Mouse (Mus musculus) liver, embryonic 14.5 days (tissue): Measurements from ENCODE around the gene Sept5. TPM values are rescaled to one million over a fixed set of nuclear protein-coding genes. Genes with fewer than 3 reads are reported as not detected.

Source experiments
- ATAC-seq: fragments of 200-750 bp; cut with Nextera tagmentation; 2 replicates; pipeline ENCODE4 v1.8.0; 2017; ENCODE audit warnings: moderate number of reproducible peaks, mild to moderate bottlenecking, moderate library complexity; ENCODE audit not compliant: insufficient read depth
- DNase-seq, 3 experiments: peaks; one replicate each; pipeline ENCODE4 v3.0.0-alpha.2; 2012 to 2013; ENCODE audit warnings: low read depth in 3 of 3, low spot score in 3 of 3
- H3K27ac ChIP-seq: fragments of 300-500 bp; sonication (generic); 2 replicates; pipeline ENCODE4 v1.5.1; 2014; ENCODE audit warnings: moderate library complexity, mild to moderate bottlenecking, control low read depth, inconsistent platforms
- H3K27me3 ChIP-seq: fragments of 300-500 bp; sonication (generic); 2 replicates; pipeline ENCODE4 v1.6.1; 2014; ENCODE audit warnings: mild to moderate bottlenecking, low read length, moderate library complexity; ENCODE audit not compliant: control insufficient read depth, insufficient read depth
- H3K36me3 ChIP-seq: fragments of 300-500 bp; sonication (generic); replicated peaks from 2 replicates; pipeline ENCODE4 v1.6.1; 2014; ENCODE audit warnings: low read depth; ENCODE audit not compliant: control insufficient read depth, insufficient read depth
- H3K4me1 ChIP-seq, 2 experiments: fragments of 200-500 bp in 1 of 2; fragments of 300-500 bp in 1 of 2; sonication (generic) in 1 of 2; replicated peaks; 2 replicates each; pipeline ENCODE4 v1.6.1; 2012 to 2014; ENCODE audit warnings: antibody characterized with exemption in 1 of 2, inconsistent platforms in 1 of 2, low read length in 1 of 2; ENCODE audit not compliant: control insufficient read depth in 2 of 2, insufficient read depth in 2 of 2
- H3K4me2 ChIP-seq: fragments of 300-500 bp; sonication (generic); 2 replicates; pipeline ENCODE4 v1.6.1; 2014; ENCODE audit warnings: low read depth, mild to moderate bottlenecking, control low read depth, moderate library complexity
- H3K4me3 ChIP-seq, 2 experiments: fragments of 200-500 bp in 1 of 2; fragments of 300-500 bp in 1 of 2; sonication (generic) in 1 of 2; 2 replicates each; pipeline ENCODE4 v1.5.1; 2012 to 2014; ENCODE audit warnings: low read depth in 2 of 2, low read length in 2 of 2, mild to moderate bottlenecking in 2 of 2, control low read depth in 1 of 2, inconsistent platforms in 1 of 2, moderate library complexity in 1 of 2; ENCODE audit not compliant: insufficient read depth in 1 of 2
- H3K9ac ChIP-seq: fragments of 300-500 bp; sonication (generic); replicated peaks from 2 replicates; pipeline ENCODE4 v1.6.1; 2014; ENCODE audit warnings: mild to moderate bottlenecking, control low read depth, moderate library complexity
- H3K9me3 ChIP-seq: fragments of 300-500 bp; sonication (generic); 2 replicates; pipeline ENCODE4 v1.6.1; 2016; ENCODE audit warnings: low read length, mixed read lengths; ENCODE audit not compliant: control insufficient read depth
- CTCF ChIP-seq: IDR thresholded peaks from 2 replicates; pipeline ENCODE4 v1.5.1; 2016; ENCODE audit warnings: antibody characterized with exemption, low read depth, control low read depth
- EP300 ChIP-seq: IDR thresholded peaks from 2 replicates; pipeline ENCODE4 v1.6.1; 2016; ENCODE audit warnings: antibody characterized with exemption, low read depth
- WGBS: fragments of 180-500 bp; shearing (Covaris S2); extraction: QIAGEN DNeasy Blood & Tissue Kit; methylation state at CpG from one replicate; pipeline ENCODE4 v1.1.7; 2014; ENCODE audit not compliant: insufficient replicate concordance; 5-methylcytosine and 5-hydroxymethylcytosine counted together
- polyA plus RNA-seq, 2 experiments: library from polyadenylated mRNA; depleted of rRNA in 1 of 2; stranded (reverse) in 1 of 2; unstranded in 1 of 2; fragments of >200 nt; fragmentation: Nextera tagmentation in 1 of 2; extraction: Ambion mirVana in 1 of 2; gene quantifications; 2 replicates each; pipeline versions ENCODE4 v1.2.1 to v1.2.3; 2012 to 2014

Gene Sept5
- 2.0 and 2.2 TPM in 2 replicates for polyA plus RNA-seq (2012; rRNA removed)
- polyA plus RNA-seq (2014; fragmentation: Nextera tagmentation; extraction: Ambion mirVana) = 1.6 and 1.9 TPM in 2 replicates

DNA sequence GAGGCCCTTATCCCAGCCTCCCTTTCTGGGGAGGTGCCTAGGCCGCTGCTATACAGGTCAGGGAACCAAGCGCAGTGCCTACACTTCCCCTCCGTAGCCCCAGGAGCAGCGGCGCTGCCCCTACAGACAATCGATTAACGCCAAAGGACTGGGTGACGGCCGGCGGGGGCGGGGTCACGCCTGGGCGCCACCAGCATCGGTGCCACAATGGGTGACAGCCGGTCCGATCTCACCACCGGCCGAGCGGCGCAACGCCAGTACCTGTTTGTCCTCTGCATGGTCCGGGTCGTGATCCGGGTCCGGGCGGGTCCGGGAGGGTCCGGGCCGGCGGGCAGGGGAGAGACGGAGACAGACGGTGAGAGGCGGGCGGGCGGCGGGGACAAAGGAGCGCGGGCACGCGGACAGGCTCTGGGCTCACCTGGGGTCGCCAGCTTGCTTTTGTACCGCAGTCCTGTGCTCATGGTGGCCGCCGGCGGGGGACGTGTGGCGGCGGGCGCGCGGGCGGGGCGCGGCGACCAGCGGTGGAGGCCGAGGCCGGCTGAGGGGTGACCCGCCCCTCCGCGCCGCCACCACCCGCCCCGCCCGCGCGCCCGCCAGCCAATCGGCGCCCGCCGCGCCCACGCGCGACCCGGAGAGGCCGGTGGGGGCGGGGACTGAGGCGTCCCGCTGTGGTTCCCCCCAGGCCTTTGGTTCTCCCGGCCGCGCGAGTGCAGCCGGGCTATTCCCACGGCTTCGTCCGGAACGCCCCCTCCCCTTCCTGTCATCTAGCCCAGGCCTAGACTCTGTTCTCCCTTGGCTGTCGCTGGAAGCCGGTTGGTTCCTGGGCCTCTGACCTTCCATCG lies at the start of gene Sept5:
Gene Sept5, minus strand, starts transcription at position 565 of the 842 bp plus-strand sequence.
- Histone ChIP-seq H3K9me3 (no peaks in the 10 kb centered on the region), H3K4me1 (no peaks in the 10 kb centered on the region; a peak in 1 of 4 replicates), H3K9ac (no peak within 1 kb of the TSS), H3K36me3 (no peaks in the 10 kb centered on the region), H3K27ac (no peak within 1 kb of the TSS), H3K27me3 (peaks cover 66% of the 10 kb centered on the region), H3K4me2 (peak within 1 kb of the TSS; percentile 72), H3K4me3 (peak within 1 kb of the TSS; percentile 30 to 57)
- DNase-seq = no peak
- WGBS = under 1% methylated on average over 84 of the region's 93 CpGs
- ATAC-seq = peak; percentile 39
- TF ChIP-seq EP300 (no peak), CTCF (no peak)

DNA sequence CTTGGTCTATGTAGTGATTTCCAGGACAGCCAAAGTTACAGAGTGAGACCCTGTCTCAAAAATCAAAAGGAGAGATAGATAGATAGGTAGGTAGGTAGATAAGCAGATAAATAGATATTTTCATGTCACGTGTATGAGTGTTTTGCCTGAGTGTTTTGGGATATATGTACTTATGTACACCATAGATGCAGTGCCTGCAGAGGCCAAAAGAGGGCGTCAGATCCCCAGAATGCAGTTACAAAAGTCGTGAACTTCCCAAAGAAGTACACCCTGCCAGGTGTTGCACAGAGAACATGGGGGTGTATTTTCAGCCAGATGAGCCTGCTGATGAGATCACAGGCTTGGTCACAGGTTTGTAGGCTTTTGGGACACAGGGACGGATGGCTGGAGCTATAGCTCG lies 49.4 kb upstream of the Sept5 start:
- Histone ChIP-seq H3K4me3 (no peak overlapping the region), H3K9me3 (no peaks in the 10 kb centered on the region), H3K27ac (no peak overlapping the region), H3K4me2 (no peak overlapping the region), H3K27me3 (no peaks in the 10 kb centered on the region), H3K4me1 (no peaks in the 10 kb centered on the region), H3K36me3 (no peaks in the 10 kb centered on the region), H3K9ac (no peak overlapping the region)
- no peak for ATAC-seq
- DNase-seq = no peak
- 35% methylated on average over 5 of the region's 5 CpGs for WGBS
- TF ChIP-seq CTCF (peak; percentile 50; the same call in 1 of the 2 replicates), EP300 (no peak)

DNA sequence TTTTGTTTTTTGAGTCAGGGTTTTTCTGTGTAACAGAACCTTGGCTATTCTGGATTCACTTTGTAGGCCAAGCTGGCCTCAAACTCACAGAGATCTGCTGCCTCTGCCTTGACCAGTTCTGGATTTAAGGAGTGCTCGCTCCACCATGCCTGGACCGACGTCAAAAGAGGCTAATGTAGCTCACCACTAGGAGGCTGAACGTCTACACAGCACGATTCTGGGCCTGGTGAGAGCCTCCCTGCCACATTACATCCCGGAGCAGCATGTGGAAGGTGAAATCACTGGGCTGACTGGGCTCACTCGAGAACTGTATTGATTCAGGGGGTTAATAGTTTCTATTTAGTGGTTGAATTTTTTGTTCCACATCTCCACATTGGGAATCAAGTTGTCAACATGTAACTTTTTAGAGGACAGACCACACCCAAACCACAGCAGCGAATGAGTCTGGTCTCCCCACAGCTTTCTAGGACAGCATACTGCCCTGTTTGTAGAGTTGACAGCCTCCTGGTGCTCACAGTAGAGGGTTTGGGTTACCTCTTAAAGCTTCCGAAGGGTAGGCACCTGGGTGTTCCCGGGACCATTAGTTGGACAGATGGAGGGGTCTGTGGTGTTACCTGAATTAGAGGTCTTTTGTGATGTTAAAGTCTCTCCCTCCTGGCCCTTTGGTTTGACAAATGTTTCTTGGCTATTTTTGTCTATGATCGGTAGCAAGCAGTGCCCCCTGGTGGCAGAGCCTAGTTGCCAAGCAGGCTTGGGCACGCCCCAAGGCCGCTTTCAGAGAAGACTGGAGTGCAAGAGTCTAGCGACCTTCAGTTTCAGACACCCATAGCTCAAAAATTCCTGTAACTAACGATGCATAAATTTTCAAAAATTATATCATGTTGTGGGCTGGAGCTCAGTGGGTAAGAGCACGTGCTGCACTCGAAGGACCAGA lies 48.3 kb upstream of the Sept5 start:
- H3K4me1 ChIP-seq = no peaks in the 10 kb centered on the region
- H3K27ac ChIP-seq = no peak overlapping the region
- no peaks in the 10 kb centered on the region for H3K36me3 ChIP-seq
- DNase-seq (peak in 2 of 3 experiments; percentile 20 to 27), ATAC-seq (no peak)
- H3K27me3 ChIP-seq = no peaks in the 10 kb centered on the region
- H3K4me2 ChIP-seq = no peak overlapping the region
- WGBS = 29% methylated on average over 17 of the region's 17 CpGs
- H3K9me3 ChIP-seq = no peaks in the 10 kb centered on the region
- H3K4me3 ChIP-seq = no peak overlapping the region
- H3K9ac ChIP-seq = no peak overlapping the region
- no peak for TF ChIP-seq EP300
- peak; percentile 87 for TF ChIP-seq CTCF

DNA sequence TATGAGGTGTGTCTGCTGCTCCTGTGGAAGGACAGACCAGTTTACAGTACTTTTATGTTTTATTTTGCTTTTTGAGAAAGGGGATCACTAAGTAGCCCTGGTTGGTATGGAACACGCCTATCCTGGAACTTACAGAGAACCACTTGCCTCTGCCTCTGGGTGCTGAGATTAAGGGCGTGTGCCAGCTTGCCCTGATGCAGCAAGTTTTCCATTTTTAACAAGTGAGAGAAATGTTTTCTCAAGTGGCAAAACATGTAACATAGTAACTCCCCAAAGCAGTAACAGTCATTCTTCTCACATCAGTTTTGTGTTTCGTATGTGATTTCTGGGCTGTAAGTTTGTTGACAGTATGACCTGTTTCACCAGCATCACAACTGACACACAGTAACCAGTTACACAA lies 43.3 kb upstream of the Sept5 start:
- 65% methylated on average over 3 of the region's 3 CpGs for WGBS
- Histone ChIP-seq H3K27me3 (no peaks in the 10 kb centered on the region), H3K9me3 (no peaks in the 10 kb centered on the region), H3K36me3 (no peaks in the 10 kb centered on the region), H3K4me2 (no peak overlapping the region), H3K4me1 (no peaks in the 10 kb centered on the region), H3K9ac (no peak overlapping the region), H3K4me3 (no peak overlapping the region), H3K27ac (no peak overlapping the region)
- no peak for TF ChIP-seq CTCF
- DNase-seq (no peak), ATAC-seq (no peak)

DNA sequence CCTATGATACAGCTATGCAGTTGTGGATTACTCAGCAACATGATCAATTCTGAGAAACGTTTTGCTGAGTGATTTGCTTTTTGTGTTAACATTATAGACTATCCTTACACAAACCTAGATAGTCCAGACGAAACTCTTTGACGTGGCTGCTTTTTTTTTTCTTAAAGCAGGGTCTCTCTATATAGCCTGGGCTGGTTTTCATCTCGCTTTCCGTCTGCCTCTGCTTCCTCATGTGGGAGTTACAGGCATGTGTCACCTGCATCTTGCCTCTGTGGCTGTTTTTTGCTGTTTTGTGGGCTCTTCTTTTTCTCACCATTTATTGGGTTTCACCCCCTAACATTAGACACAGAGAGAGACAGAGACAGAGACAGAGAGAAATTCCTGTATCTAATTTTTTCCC lies 42.3 kb upstream of the Sept5 start:
- DNase-seq (no peak), ATAC-seq (no peak)
- WGBS = 44% methylated on average over 5 of the region's 5 CpGs
- Histone ChIP-seq H3K9ac (no peak overlapping the region), H3K27me3 (no peaks in the 10 kb centered on the region), H3K9me3 (no peaks in the 10 kb centered on the region), H3K4me1 (no peaks in the 10 kb centered on the region), H3K36me3 (no peaks in the 10 kb centered on the region), H3K27ac (no peak overlapping the region), H3K4me2 (no peak overlapping the region), H3K4me3 (no peak overlapping the region)
- no peak for TF ChIP-seq EP300
- TF ChIP-seq CTCF = no peak
